Mouse (Mus musculus) monocyte, adult 2 months (primary cell): ENCODE data around the gene Fis1.

Source experiments
- DNase-seq, 2 experiments: peaks; one replicate each; pipeline ENCODE4 v3.0.0; 2022; ENCODE audit warnings: low spot score in 2 of 2, low read depth in 1 of 2

The Fis1 gene

GRCm38 (mm10) chr5:136953015-136953414 is at the start of gene Fis1:
Gene Fis1, plus strand, starts transcription at chr5:136953275.
- DNase-seq, result peak; percentile 71 to 77

DNA sequence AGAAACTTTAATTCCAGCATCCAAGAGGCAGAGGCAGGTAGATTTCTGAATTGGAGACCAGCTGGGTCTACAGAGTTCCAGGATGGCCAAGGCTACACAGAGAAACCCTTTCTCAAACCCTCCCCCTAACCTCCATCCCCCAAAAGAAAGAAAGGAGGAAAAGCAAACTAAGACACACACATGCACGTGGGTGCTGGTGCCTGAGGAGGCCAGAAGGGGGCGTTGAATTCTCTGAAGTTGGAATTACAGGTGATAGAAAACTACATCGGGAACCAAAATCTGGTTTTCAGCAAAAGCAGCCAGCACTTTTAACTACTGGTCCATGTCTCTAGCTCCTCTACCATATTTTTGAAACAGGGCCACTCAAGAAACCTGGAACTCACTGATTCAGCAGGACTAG is 48.5 kb upstream of the Fis1 start:
- no peak for DNase-seq

- DNase-seq, result peak in 1 of 2 experiments; percentile 31
Measured at GRCm38 (mm10) chr5:136905630-136906029, 47.4 kb upstream of the Fis1 start.

- DNase-seq, result no peak
Measured at GRCm38 (mm10) chr5:136907587-136907986, 45.5 kb upstream of the Fis1 start.

- peak; percentile 59 to 69 for DNase-seq
Measured at GRCm38 (mm10) chr5:136907991-136908857, 44.9 kb upstream of the Fis1 start, which contains the start of gene Ift22. Gene Ift22, plus strand, starts transcription at chr5:136908150.

DNA sequence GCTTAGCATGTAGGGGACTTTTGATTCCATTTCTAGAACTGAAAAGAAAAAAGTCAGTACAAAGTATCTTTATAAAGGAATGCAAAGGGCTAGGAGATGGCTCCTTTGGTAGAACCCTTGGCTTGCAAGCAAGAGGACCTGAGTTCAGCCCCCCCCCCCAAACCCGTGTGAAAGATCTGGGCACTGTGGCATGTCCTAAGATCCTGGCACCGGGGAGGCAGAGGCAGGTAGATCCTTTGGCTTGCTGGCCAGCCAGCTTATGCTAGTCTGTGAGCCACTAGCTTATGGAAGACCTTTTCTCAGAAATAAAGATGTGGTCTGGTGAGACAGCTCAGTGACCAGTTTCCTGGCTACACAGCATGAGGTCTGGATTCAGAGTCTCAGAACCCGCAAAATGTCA is 38.9 kb upstream of the Fis1 start:
- DNase-seq, result no peak

GRCm38 (mm10) chr5:136917613-136918242 is 35.3 kb upstream of the Fis1 start:
- no peak for DNase-seq

- peak in 1 of 2 experiments; percentile 49 for DNase-seq
Measured at GRCm38 (mm10) chr5:136918655-136919472, 34.2 kb upstream of the Fis1 start.

GRCm38 (mm10) chr5:136919546-136920301 is 33.4 kb upstream of the Fis1 start:
- no peak for DNase-seq

DNA sequence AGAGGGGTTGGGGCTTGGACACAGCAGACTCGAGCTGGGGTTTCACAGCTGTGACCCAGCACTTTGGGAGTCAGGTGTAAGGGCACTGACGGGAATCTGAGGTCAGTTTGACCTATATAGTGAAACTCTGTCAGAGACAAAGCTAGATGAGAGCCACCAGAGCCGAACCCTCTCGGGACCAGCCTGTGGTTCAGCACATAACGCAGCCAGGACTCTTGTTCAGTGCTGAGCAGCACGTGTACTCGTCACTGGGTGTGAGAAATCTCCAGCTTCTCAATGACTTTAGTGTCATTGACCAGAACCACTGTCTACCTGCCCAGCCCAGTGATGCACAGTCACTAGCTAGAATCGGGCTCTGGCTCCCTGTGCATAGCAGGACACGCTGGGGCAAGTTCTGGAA is 30.2 kb upstream of the Fis1 start:
- DNase-seq, result no peak

DNA sequence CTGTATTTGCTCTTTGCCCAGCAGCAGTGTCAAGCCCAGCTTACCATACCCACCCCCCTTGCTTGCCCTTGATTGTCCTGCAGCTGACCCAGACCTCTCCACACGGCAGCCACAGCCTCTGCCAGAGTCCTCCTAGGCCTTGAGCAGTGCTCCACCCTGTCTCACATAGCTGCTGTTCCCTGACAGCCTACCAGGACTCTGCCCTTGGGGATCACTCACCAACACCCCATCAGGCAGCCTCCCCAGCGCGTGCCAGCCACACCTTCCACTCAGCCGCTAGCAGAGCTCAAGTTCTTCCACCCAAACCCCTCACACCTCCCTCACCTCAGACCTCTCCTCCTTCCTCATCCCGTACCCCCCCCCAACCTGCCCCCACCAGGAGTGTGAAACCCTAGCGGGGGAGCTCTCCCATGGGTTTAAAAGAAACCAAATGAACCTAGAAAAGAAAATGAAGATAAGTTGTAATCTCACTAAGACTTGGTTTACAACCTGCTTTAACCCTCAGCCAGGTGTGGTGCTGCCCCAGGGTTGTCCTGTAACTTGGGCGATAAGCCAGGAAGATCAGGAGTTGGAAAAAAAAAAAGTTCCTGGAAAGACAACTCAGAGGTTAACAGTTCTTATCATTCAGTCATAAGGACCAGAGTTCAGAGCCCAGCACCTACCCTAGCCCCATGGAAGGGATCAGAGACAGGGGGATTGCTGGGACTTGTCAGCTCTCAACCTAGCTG is 29.2 kb upstream of the Fis1 start:
- DNase-seq, result no peak

GRCm38 (mm10) chr5:136929073-136929472 is 24.0 kb upstream of the Fis1 start:
- DNase-seq, result peak in 1 of 2 experiments; percentile 60

- no peak for DNase-seq
Measured at GRCm38 (mm10) chr5:136931896-136932295, 21.2 kb upstream of the Fis1 start.

DNA sequence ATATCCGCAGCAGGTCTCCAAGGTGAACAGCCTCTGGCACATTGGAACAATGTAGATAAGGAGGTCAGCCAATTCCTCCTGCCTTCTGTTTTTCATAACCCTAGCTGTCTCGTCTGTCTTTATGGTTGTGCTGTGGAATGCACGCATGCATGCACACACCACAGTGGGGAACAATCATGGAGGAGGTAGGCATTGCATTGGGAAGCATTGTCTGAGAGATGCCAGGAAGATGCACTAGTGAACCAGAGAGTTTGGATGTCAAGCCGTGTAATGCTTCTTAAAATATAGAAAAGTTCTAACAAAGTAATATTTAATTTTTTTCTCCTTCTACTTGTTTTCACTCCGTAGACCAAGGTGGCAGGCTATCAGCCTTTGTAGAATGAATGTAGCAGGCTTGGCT is 20.1 kb upstream of the Fis1 start:
- DNase-seq, result no peak

GRCm38 (mm10) chr5:136933930-136934329 is 19.1 kb upstream of the Fis1 start:
- DNase-seq, result no peak

DNA sequence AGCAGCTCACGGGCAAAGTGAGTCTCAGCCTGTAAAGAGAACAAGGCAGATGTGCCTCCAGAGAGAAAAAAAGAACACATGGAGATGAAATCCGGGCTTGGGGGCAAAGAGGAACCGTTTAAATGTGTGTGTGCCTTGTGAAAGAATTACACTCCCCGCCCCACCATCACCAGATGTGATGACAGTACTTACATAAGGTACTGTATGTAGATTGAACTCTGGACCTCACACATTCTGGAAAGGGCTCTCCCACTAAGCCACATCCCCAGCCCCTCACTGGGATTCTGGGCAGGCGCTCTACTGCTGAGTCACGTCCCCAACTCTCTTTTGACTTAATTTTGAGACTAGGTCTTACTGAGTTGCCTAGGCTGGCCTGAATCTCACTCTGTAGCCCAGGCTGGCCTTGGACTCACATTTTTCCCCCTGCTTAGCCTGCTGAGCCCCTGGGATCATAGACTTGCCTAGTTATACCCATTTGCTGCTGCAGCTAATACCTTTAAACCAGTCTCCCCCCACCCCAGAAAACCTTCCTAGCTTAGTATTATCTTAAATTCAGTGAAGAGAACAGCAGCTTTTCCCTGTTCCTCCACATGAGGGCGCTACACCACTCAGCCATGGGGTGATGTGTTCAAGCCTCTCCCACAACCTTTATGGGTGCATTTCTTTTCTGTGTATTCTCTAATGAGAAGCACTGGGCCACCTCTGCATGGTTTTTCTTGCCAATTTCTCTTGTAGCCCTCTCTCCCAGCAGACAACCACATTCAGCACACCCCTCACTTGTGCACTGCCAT is 17.0 kb upstream of the Fis1 start:
- peak in 1 of 2 experiments; percentile 25 for DNase-seq

DNA sequence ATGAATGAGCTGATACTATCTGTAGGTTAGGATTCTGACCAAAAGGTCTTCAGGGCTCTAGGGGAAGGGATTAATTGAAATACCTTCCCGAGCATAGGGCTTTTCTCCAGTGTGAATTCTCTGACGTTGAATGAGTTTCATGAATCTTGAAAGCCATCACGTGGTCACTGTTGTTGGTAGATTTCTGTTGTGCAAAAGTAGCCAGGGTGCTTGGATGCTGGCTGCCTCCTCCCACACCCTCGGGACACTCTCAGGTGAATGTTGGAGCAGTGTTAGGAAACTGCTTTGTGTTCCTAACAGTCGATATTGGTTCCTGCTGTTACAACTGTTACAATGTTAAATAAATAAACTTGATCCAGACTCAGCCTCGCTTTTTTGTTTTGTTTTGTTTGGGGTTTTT is 16.3 kb upstream of the Fis1 start:
- no peak for DNase-seq

DNA sequence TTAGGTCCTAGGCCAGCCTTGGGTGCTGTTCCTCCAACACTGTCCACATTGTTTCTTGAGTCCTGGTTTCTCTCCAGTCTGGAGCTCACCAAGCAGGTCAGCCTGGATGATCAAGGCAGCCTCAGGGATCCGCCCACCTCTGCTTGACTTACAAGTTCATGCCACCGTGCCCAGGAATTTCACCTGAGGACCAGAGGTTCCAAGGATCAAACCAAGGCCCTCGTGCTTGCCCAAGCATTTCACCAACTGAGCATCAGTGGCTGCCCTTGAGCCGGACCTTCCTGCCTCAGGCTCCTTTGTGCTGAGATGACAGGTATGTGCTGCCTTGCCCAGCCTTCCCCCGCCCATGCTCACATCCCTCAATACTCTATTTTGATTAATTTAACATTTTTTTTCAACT is 15.5 kb upstream of the Fis1 start:
- no peak for DNase-seq

DNA sequence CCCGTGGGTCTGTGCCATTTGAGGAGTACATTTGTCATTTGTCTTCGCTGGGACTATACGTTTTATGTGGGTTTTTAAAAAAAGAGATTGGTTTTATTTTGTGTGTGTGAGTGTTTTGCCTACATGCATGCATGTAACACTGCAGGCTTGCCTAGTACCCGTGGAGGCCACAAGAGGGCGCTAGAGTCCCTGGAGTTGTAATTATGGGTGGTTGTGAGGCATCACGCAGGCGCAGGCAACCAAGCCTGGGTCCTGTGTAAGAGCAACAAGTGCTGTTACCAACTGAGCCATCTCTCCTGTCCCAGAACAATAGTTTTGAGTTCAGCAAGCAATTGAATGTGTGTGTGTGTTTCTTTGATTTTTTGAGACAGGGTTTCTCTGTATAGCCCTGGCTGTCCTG is 13.8 kb upstream of the Fis1 start:
- DNase-seq, result no peak
